1 mouse cellular context compared by ENCODE assay signal in the genomic region with DNA sequence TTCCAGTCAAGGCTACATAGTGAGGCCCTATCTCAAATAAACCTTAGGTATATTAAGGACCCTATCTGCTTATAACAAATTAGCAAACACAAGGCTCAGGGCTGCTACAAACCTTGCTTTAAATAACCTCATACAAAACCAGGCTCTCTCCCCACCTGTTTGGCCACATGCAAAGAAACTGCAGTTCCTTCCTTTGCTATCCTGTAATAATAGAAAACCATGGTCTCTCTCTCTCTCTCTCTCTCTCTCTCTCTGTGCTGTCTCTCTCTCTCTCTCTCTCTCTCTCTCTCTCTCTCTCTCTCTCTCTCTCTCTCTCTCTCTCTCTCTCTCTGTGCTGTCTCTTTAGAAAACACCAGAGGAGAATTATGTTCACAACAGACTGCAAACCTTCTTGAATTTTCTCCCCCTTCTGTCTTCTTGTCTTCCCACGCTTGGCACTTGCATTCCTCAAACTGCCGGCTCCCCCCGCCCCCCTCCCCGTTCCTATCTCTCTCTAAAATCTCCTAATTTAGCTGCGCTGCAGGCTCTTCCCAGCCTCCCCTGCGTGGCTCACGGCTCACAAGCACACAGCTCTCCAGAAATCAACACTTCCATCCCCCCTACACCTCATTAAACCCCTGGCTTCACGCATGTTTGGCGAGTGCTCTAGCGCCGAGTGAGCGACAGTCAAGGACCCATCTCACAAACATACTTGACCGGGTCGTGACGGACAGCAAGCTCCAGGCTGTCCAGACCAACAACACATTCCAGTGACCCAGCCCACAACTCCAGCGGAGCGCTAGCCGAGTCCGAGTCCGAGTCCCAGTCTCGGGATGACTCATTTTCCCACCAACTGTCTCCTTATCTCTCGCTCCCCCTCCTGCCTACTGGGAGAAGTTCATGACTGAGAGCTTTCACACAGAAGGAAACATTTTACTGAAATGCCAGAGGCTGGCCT.
A peak's percentile ranks its signal among the peaks of the same experiment; 100 is the strongest.
TF ChIP-seq lines count a peak whose summit lies in the region.

No protein-coding gene starts in this region.

TF ChIP-seq in myocyte, 11 proteins besides CTCF, POLR2A, EP300 and RAD21 (continued from another document):
- TF ChIP-seq TCF12 (IDR thresholded peaks at IDR 0.05; ENCODE audit: insufficient read depth, poor library complexity, severe bottlenecking) (no peak), E2F4 (IDR thresholded peaks at IDR 0.05; ENCODE audit: insufficient read depth) (no peak), MYOG (IDR thresholded peaks at IDR 0.05; ENCODE audit: control insufficient read depth in 1 of 3, insufficient read depth in 1 of 3, insufficient read length in 2 of 3, low read depth in 2 of 3) (peak in 1 of 3 experiments; percentile 62), TCF3 (IDR thresholded peaks at IDR 0.05; ENCODE audit: insufficient read length, low read depth) (no peak), SRF (IDR thresholded peaks at IDR 0.05; ENCODE audit: control insufficient read depth, insufficient read length, low read depth) (no peak)
